Comparison of ENCODE assay signal across 21 mouse cellular contexts in genomic region chr4:140892163-140892530, GRCm38 (mm10). TPM values are rescaled to one million over a fixed set of nuclear protein-coding genes. Genes with fewer than 3 reads are reported as not detected.
DNase-seq lines count a peak whose midpoint lies in the region; ATAC-seq and TF ChIP-seq lines count a peak whose summit lies in the region.
"Had no signal": no experiment of that assay in that cellular context is flagged by ENCODE, and none has a peak within 500 bp of the region (broad histone marks: within the 10 kb centered on the region; RNA-seq: fewer than 3 reads in every experiment).

No protein-coding gene starts in this region.

- no peak overlapping the region for H3K9ac ChIP-seq in heart, embryonic 11.5 days (ENCODE audit: low read depth, low read length)
- no peak overlapping the region for H3K9ac ChIP-seq in liver, postnatal 0 days (replicated peaks)
- H3K9ac ChIP-seq: embryonic facial prominence, embryonic 13.5 days; embryonic facial prominence, embryonic 15.5 days; forebrain, embryonic 12.5 days had no signal

- 0 out of 2 replicates have a peak, but pooled peaks cover 4% of the 10 kb centered on the region for H3K9me3 ChIP-seq in heart, embryonic 11.5 days (replicated peaks; ENCODE audit: control insufficient read depth, low read length)
- 0 out of 2 replicates have a peak, but pooled peaks cover 4% of the 10 kb centered on the region for H3K9me3 ChIP-seq in liver, postnatal 0 days (ENCODE audit: low read length)
- H3K9me3 ChIP-seq: embryonic facial prominence, embryonic 13.5 days had no signal

- no peaks in the 10 kb centered on the region for H3K4me1 ChIP-seq in heart, embryonic 11.5 days (ENCODE audit: control insufficient read depth, insufficient read depth, low read length)
- H3K4me1 ChIP-seq in liver, postnatal 0 days (ENCODE audit: insufficient read depth) = no peaks in the 10 kb centered on the region
- H3K4me1 ChIP-seq: embryonic facial prominence, embryonic 13.5 days; embryonic facial prominence, embryonic 15.5 days; forebrain, embryonic 10.5 days; forebrain, embryonic 12.5 days had no signal

- H3K36me3 ChIP-seq in heart, embryonic 11.5 days (ENCODE audit: control insufficient read depth, insufficient read depth, low read length) = no peaks in the 10 kb centered on the region
- H3K36me3 ChIP-seq in liver, postnatal 0 days (replicated peaks; ENCODE audit: insufficient read depth, low read length) = no peaks in the 10 kb centered on the region
- H3K36me3 ChIP-seq: embryonic facial prominence, embryonic 13.5 days; embryonic facial prominence, embryonic 15.5 days; forebrain, embryonic 10.5 days; forebrain, embryonic 12.5 days had no signal

- TF ChIP-seq CTCF in liver, postnatal 0 days (IDR thresholded peaks at IDR 0.05; ENCODE audit: low read depth) = no peak

- H3K27me3 ChIP-seq in heart, embryonic 11.5 days (ENCODE audit: control insufficient read depth, insufficient read depth, low read length) = no peaks in the 10 kb centered on the region
- no peaks in the 10 kb centered on the region for H3K27me3 ChIP-seq in liver, postnatal 0 days (ENCODE audit: insufficient read depth, low read length)
- H3K27me3 ChIP-seq: embryonic facial prominence, embryonic 13.5 days; embryonic facial prominence, embryonic 15.5 days; forebrain, embryonic 12.5 days had no signal

- no peak for TF ChIP-seq EP300 in liver, postnatal 0 days (IDR thresholded peaks at IDR 0.05; ENCODE audit: low read depth)

- no peak overlapping the region for H3K4me2 ChIP-seq in heart, embryonic 11.5 days
- no peak overlapping the region for H3K4me2 ChIP-seq in liver, postnatal 0 days (ENCODE audit: low read depth, low read length)
- H3K4me2 ChIP-seq: embryonic facial prominence, embryonic 13.5 days; embryonic facial prominence, embryonic 15.5 days; forebrain, embryonic 12.5 days had no signal

- H3K27ac ChIP-seq in heart, embryonic 11.5 days (ENCODE audit: low read depth, low read length) = no peak overlapping the region
- H3K27ac ChIP-seq in liver, postnatal 0 days (ENCODE audit: low read depth) = no peak overlapping the region
- H3K27ac ChIP-seq: embryonic facial prominence, embryonic 13.5 days; embryonic facial prominence, embryonic 15.5 days; forebrain, embryonic 10.5 days; forebrain, embryonic 12.5 days had no signal

- no peak overlapping the region for H3K4me3 ChIP-seq in heart, embryonic 11.5 days (ENCODE audit: low read depth, low read length)
- no peak overlapping the region for H3K4me3 ChIP-seq in liver, postnatal 0 days (ENCODE audit: low read depth, low read length)
- H3K4me3 ChIP-seq: embryonic facial prominence, embryonic 13.5 days; embryonic facial prominence, embryonic 15.5 days; erythroblast, embryonic 14.5 days; forebrain, embryonic 10.5 days; forebrain, embryonic 12.5 days had no signal

- ATAC-seq in heart, embryonic 11.5 days (replicated peaks; ENCODE audit: insufficient number of reproducible peaks, low FRiP score, low TSS enrichment) = no peak
- no peak for ATAC-seq in liver, postnatal 0 days
- ATAC-seq: forebrain, embryonic 14.5 days; forebrain, embryonic 16.5 days had no signal

- WGBS in heart, embryonic 11.5 days (ENCODE audit: insufficient replicate concordance) = 58% methylated on average over 1 of the region's 1 CpGs
- 59% methylated on average over 1 of the region's 1 CpGs for WGBS in liver, postnatal 0 days (ENCODE audit: insufficient replicate concordance)

- peak; percentile 76 for DNase-seq in heart, adult 11 months
- peak; percentile 1 for DNase-seq in liver
- no peak for DNase-seq in liver, postnatal 0 days
- DNase-seq: adrenal gland, adult 2 months; adrenal gland, postnatal 10 days; adrenal gland, postnatal 25 days; cerebellum, adult 11 months; cerebellum, adult 18-20 months; cerebellum, adult 8-10 months; cerebellum, adult 9-11 months; cerebellum, postnatal 14 days; cerebellum, postnatal 36 days; embryo, embryonic 11 days had no signal

RNA-seq across cellular contexts. Expression of gene Padi2, which starts 14.0 kb away (rescaled TPM):
- 3.8 and 5.9 TPM in 2 replicates for polyA plus RNA-seq in heart, embryonic 11.5 days (2014; fragmentation: Nextera tagmentation; extraction: Ambion mirVana)
- 1.9 and 2.1 TPM in 2 replicates for polyA plus RNA-seq in liver, postnatal 0 days (2015; fragmentation: Nextera tagmentation; extraction: Ambion mirVana)

RNA-seq across cellular contexts. Expression of gene Padi1, which starts 46.6 kb away (rescaled TPM):
- polyA plus RNA-seq in heart, embryonic 11.5 days (2014; fragmentation: Nextera tagmentation; extraction: Ambion mirVana) = 0.19 and 0.24 TPM in 2 replicates
- 0.02 TPM in 1 of 2 replicates, not detected in the other for polyA plus RNA-seq in liver, postnatal 0 days (2015; fragmentation: Nextera tagmentation; extraction: Ambion mirVana)
- polyA plus RNA-seq: adrenal gland, adult 2 months; erythroblast, embryonic 14.5 days; forebrain, embryonic 14.5 days; forebrain, embryonic 16.5 days had no signal
